Mouse (Mus musculus): Measurements from ENCODE around the gene Stox2. TPM values are rescaled to one million over a fixed set of nuclear protein-coding genes. Genes with fewer than 3 reads are reported as not detected.

Gene Stox2
- polyA plus RNA-seq, 2 experiments = 0.06 to 0.11 TPM

GRCm38 (mm10) chr8:47413524-47414257 is 32.5 kb downstream of the Stox2 start:
- Histone ChIP-seq H3K9me3 (ENCODE audit: control insufficient read depth, low read length) (no peaks in the 10 kb centered on the region), H3K27me3 (ENCODE audit: control insufficient read depth, insufficient read depth, low read length) (peaks cover 53% of the 10 kb centered on the region), H3K9ac (replicated peaks) (no peak overlapping the region), H3K27ac (no peak overlapping the region), H3K36me3 (replicated peaks; ENCODE audit: control insufficient read depth, insufficient read depth, low read depth) (no peaks in the 10 kb centered on the region), H3K4me3 (ENCODE audit: insufficient read depth in 1 of 2, low read depth in 2 of 2, low read length in 2 of 2) (peak overlapping the region; percentile 57 to 60), H3K4me1 (replicated peaks; ENCODE audit: control insufficient read depth in 2 of 2, insufficient read depth in 2 of 2, low read length in 1 of 2) (no peaks in the 10 kb centered on the region; a peak in 1 of 4 replicates), H3K4me2 (ENCODE audit: low read depth) (peak overlapping the region; percentile 53)
- ATAC-seq (ENCODE audit: insufficient read depth) (no peak), DNase-seq (ENCODE audit: low read depth in 3 of 3, low spot score in 3 of 3) (no peak)
- TF ChIP-seq EP300 (IDR thresholded peaks at IDR 0.05; ENCODE audit: low read depth) = no peak
- no peak for TF ChIP-seq CTCF (IDR thresholded peaks at IDR 0.05; ENCODE audit: low read depth)
- under 1% methylated on average over 46 of the region's 46 CpGs for WGBS (ENCODE audit: insufficient replicate concordance)

- no peaks in the 10 kb centered on the region for H3K9me3 ChIP-seq (ENCODE audit: control insufficient read depth, low read length)
- no peaks in the 10 kb centered on the region for H3K36me3 ChIP-seq (replicated peaks; ENCODE audit: control insufficient read depth, insufficient read depth, low read depth)
- H3K4me1 ChIP-seq (replicated peaks; ENCODE audit: control insufficient read depth in 2 of 2, insufficient read depth in 2 of 2, low read length in 1 of 2) = no peaks in the 10 kb centered on the region; a peak in 1 of 4 replicates
- H3K27me3 ChIP-seq (ENCODE audit: control insufficient read depth, insufficient read depth, low read length) = peaks cover 53% of the 10 kb centered on the region
- TF ChIP-seq EP300 (IDR thresholded peaks at IDR 0.05; ENCODE audit: low read depth) (no peak), CTCF (IDR thresholded peaks at IDR 0.05; ENCODE audit: low read depth) (no peak)
- H3K27ac ChIP-seq = no peak overlapping the region
- H3K9ac ChIP-seq (replicated peaks) = no peak overlapping the region
- peak overlapping the region; percentile 57 to 60 for H3K4me3 ChIP-seq (ENCODE audit: insufficient read depth in 1 of 2, low read depth in 2 of 2, low read length in 2 of 2)
- H3K4me2 ChIP-seq (ENCODE audit: low read depth) = peak overlapping the region; percentile 53
- ATAC-seq (ENCODE audit: insufficient read depth) = no peak
- no peak for DNase-seq (ENCODE audit: low read depth in 3 of 3, low spot score in 3 of 3)
- under 1% methylated on average over 81 of the region's 81 CpGs for WGBS (ENCODE audit: insufficient replicate concordance)
These were observed 33.3 kb downstream of the Stox2 start for GRCm38 (mm10) chr8:47412696-47413523.

GRCm38 (mm10) chr8:47411994-47412695 is 34.0 kb downstream of the Stox2 start:
- H3K9me3 ChIP-seq (ENCODE audit: control insufficient read depth, low read length) = no peaks in the 10 kb centered on the region
- H3K27me3 ChIP-seq (ENCODE audit: control insufficient read depth, insufficient read depth, low read length) = peaks cover 53% of the 10 kb centered on the region
- no peak overlapping the region for H3K9ac ChIP-seq (replicated peaks)
- H3K4me1 ChIP-seq (replicated peaks; ENCODE audit: control insufficient read depth in 2 of 2, insufficient read depth in 2 of 2, low read length in 1 of 2) = no peaks in the 10 kb centered on the region; a peak in 1 of 4 replicates
- ATAC-seq (ENCODE audit: insufficient read depth) = no peak
- H3K4me3 ChIP-seq (ENCODE audit: insufficient read depth in 1 of 2, low read depth in 2 of 2, low read length in 2 of 2) = peak overlapping the region; percentile 57 to 60; a peak in 3 of 4 replicates
- no peaks in the 10 kb centered on the region for H3K36me3 ChIP-seq (replicated peaks; ENCODE audit: control insufficient read depth, insufficient read depth, low read depth)
- peak overlapping the region; percentile 53 for H3K4me2 ChIP-seq (ENCODE audit: low read depth)
- DNase-seq (ENCODE audit: low read depth in 3 of 3, low spot score in 3 of 3) = no peak
- no peak overlapping the region for H3K27ac ChIP-seq
- WGBS (ENCODE audit: insufficient replicate concordance) = under 1% methylated on average over 43 of the region's 43 CpGs
- TF ChIP-seq CTCF (IDR thresholded peaks at IDR 0.05; ENCODE audit: low read depth) = no peak
- TF ChIP-seq EP300 (IDR thresholded peaks at IDR 0.05; ENCODE audit: low read depth) = no peak

GRCm38 (mm10) chr8:47411321-47411720 is 34.8 kb downstream of the Stox2 start:
- no peak for TF ChIP-seq CTCF (IDR thresholded peaks at IDR 0.05; ENCODE audit: low read depth)
- TF ChIP-seq EP300 (IDR thresholded peaks at IDR 0.05; ENCODE audit: low read depth) = no peak
- Histone ChIP-seq H3K4me2 (ENCODE audit: low read depth) (no peak overlapping the region), H3K36me3 (replicated peaks; ENCODE audit: control insufficient read depth, insufficient read depth, low read depth) (no peaks in the 10 kb centered on the region), H3K9me3 (ENCODE audit: control insufficient read depth, low read length) (no peaks in the 10 kb centered on the region), H3K27me3 (ENCODE audit: control insufficient read depth, insufficient read depth, low read length) (peaks cover 53% of the 10 kb centered on the region), H3K27ac (no peak overlapping the region), H3K9ac (replicated peaks) (no peak overlapping the region), H3K4me1 (replicated peaks; ENCODE audit: control insufficient read depth in 2 of 2, insufficient read depth in 2 of 2, low read length in 1 of 2) (no peaks in the 10 kb centered on the region; a peak in 1 of 4 replicates), H3K4me3 (ENCODE audit: insufficient read depth in 1 of 2, low read depth in 2 of 2, low read length in 2 of 2) (no peak overlapping the region)
- WGBS (ENCODE audit: insufficient replicate concordance) = 7% methylated on average over 12 of the region's 12 CpGs
- ATAC-seq (ENCODE audit: insufficient read depth) (no peak), DNase-seq (ENCODE audit: low read depth in 3 of 3, low spot score in 3 of 3) (no peak)
